Mouse (Mus musculus): ENCODE results near the gene Bcas3.

Gene Bcas3

DNA sequence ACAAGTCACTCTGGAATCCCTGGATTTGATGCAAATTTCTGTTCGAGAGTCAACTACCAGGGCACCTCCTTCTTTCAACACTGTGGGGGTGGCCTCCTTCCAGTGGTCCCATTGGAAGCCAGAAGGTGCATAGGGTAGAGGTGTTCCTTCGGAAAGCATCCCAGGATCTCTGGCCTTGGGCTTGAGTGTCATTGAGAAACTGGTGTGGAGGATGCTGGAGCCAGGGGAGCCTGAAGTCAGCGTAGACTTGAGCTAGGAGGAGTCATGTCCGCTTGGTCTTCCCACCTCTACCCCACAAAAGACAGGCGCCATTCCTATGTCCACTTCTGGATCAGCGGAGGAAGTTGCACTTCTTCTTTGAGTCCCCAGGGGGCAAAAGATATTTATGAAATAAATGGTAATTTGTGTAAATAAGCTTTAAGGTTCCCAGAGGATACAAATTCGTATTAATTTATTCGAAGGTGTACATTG, 488.3 kb downstream of the Bcas3 start:
- DNase-seq (ENCODE audit: low spot score) = no peak

DNA sequence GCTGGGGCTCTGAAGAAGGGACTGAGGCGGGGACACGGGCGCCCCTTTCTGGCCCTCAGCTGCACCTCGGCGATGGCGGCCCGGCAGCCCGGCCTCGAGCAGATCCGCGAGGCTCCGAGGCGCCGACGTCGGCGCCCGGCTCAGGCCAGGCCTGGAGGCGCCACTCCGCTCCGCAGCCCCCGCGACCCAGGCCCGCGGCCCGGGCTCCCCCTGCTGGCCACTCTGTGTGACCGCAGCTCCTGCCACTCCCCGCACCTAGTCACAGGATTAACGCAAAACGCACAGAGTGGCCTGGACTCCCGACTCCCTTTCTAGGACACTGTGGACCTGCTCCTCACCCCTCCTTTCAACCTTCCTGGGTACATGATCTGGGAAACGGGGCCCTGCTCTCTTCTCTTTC, 489.0 kb downstream of the Bcas3 start:
- DNase-seq (ENCODE audit: low spot score) = no peak

DNA sequence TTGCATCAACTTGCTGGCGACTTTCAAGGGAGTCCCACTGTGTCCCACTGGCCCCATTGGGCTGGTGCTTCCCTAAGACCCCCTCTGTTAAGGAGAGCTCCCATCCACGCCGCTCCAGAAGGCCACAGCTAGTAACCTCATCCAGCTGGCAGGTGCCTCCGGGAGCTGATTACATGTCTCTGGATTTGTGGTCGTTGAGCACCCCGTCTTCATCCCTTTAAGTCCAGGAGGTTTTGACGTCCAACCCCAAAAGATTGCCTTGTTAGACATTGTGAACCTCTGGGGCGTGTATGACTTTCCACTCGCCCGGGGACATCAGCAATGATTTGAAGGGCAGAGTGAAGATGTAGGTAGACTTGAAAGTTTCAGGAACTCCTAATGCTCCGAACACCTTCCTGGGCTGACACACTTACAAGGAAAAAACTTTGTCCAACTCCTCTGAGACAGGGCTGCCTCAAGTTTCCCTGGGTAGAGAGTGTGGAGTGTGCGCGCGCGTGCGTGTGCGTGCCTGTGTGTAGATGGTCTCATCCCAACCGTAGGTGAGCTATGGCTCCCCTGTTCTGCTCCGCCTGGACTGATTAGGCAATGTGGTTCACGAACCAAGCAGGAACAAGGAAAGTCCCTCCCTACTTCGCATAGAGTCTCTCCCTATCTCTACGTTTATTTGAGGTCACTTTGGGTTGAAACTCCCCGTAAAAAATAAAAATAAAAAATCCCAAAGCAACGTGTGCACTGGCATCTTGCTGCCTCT, 489.8 kb downstream of the Bcas3 start:
- DNase-seq (ENCODE audit: low spot score) = no peak

DNA sequence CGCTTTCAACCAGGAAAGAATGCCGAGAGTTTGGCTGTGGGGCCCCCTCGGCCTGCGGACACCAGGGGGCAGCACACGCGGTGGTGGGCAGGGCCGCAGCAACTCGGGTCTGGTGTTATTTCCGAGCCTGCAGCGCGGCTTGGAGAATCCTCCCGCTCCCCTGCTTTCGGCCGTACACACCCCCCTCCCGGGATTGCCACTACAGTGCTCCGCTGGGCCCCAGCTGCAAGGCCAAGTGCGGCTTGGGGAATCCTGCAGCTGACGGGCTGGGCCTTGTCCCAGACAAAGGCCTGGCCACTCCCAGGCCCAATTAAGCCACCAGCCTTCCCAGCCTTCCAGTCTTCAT, 490.4 kb downstream of the Bcas3 start:
- DNase-seq (ENCODE audit: low spot score) = peak; percentile 50

DNA sequence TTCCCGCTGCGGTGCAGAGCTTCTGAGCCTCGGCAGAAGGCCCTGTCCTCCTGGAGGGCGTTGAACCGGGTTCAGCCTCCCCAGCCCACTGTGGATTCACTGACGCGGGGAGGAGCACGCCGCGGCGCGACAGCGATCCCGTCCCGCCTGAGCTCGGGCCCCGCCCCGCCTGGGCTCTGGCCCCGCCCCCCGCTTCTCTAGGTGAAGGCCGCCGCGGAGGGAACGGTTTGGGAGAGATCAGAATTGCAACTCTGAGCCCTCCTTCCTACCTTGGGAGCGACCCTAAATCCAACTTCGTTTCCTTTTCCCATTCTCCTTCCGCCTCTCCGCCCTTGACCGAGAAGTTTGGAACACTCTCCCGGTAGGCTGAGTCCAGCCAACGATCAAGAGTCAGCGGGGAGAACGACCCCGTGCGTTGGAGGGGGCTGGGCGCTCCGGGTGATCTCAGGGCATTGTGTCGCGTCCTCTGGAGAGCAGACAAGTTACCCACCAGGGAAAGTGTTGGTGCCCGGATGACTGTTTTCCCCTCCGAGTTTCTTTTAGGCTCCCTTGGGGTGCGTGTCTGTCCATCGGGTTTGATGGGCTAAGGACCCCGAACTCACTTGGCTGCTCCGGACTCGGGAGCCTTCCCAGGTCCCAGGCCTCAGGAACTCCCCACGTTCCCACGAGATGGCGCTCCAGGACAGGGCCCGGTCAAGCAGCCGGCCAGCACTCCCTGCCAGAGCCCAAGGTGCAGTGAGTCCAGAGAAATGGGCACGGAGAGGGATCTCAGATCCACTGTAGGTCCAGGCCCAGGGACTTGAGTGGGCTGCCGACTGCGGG, 491.4 kb downstream of the Bcas3 start:
- DNase-seq (ENCODE audit: low spot score) = peak; percentile 48

DNA sequence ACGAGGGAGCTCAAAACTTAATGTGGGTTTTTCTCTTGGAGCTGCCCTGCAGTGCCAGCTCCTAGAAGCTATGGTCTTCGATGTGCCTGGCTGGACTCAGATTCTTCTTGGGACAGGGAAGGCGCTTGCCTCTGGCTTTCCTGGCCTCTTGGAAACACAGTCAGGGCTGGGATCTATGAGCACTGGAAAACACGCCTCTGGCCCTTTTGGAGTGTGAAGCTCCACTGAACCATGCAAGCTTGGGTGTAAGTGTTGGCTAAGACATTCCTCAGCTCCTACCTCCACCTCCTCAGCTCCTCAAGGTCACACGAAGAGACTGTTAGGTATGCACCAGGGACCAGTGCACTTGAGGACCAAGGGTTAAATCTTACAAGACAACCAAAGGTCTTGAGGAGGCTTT, 492.0 kb downstream of the Bcas3 start:
- DNase-seq (ENCODE audit: low spot score) = no peak

- no peak for DNase-seq (ENCODE audit: low spot score)
Measured at GRCm38 (mm10) chr11:85845921-85846320, 493.0 kb downstream of the Bcas3 start.

- DNase-seq (ENCODE audit: low spot score) = no peak
Measured at GRCm38 (mm10) chr11:85846509-85846908, 493.5 kb downstream of the Bcas3 start.

DNA sequence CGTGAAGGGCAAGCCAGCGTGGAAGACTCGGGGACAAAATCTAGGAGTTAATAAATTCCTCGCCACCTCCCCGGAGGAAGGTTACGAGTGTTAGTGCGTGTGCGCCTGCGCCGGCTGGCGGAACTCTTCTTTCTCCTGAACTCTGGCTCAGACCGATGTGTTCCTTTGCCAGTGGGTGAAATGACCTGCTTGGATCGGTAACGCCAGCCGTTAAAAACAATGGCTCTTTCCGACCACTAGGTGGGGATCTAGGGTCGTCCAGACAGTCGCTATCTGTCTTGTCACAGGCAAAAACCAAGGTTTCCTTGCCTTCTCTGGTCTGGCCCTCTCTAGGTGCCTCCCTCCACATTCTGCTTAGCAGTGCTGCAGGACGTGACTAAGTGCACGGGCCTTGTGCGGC, 496.1 kb downstream of the Bcas3 start:
- DNase-seq (ENCODE audit: low spot score) = no peak

- no peak for DNase-seq (ENCODE audit: low spot score)
Measured at GRCm38 (mm10) chr11:85850233-85850632, 497.3 kb downstream of the Bcas3 start, which contains the start of gene Gm11444. TSS of gene Gm11444 (minus strand) at chr11:85850333.

GRCm38 (mm10) chr11:85850758-85851157, 497.8 kb downstream of the Bcas3 start:
- DNase-seq (ENCODE audit: low spot score) = no peak

DNA sequence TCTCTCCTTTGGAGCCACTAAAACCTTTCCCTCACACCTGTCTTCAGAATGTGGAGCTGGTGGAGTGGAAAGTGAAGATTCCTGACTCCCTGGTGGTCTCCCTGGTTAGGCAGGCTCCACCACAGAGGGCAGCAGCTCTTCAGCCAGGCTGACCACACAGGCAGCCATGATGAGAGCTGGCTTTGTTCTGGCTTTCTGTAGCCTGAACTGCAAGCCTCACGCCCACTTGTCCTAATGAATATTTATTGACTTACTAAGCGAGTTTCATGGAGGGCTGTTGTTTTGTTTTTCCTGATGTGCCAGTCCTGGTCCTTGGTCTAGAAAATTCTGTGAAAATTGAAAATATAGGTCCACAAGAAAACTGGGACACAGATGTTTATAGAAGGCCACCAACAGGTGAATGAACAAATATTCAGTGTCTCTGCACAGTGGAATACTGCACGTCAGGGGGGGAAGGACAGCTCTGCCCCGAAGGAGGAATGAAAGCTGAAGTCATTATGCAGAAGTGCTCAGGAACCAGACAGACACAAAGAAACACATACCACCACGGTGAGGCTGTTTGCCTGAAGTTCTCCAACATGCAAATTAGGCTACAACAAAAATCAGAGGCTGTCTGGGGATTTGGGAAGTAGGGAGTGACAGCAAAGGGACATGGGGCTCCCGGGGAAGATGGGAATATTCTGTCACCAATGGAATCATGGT, 505.2 kb downstream of the Bcas3 start:
- DNase-seq (ENCODE audit: low spot score) = no peak

DNA sequence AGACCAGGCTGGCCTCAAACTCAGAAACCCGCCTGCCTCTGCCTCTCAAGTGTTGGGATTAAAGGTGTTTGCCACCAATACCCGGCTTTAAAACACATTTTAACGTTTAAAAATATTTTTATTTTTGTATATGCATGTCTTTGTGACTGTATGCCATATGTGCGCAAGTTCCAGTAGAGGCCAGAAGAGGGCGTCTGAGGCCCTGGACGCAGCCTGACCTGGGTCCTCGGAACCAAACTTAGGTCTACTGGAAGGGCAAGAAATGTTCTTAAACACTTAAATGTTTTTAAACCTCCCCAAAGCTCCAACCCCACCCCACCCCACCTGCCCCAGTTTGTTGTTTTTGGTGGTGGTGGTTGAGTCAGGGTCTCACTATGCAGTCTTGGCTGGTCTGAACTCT, 511.4 kb downstream of the Bcas3 start:
- no peak for DNase-seq (ENCODE audit: low spot score)
